Mouse (Mus musculus) forebrain, embryonic 11.5 days (tissue): ENCODE results near the gene Acer3. TPM values are rescaled to one million over a fixed set of nuclear protein-coding genes. Genes with fewer than 3 reads are reported as not detected.
A peak's percentile ranks its signal among the peaks of the same experiment; 100 is the strongest.

Experiments
- ATAC-seq: fragments of 200-750 bp; cut with Nextera tagmentation; replicated peaks from 2 replicates; pipeline ENCODE4 v1.8.0; 2017; ENCODE audit warnings: moderate TSS enrichment; ENCODE audit not compliant: low FRiP score
- DNase-seq: peaks from one replicate; pipeline ENCODE4 v3.0.0-alpha.2; 2017; ENCODE audit warnings: low spot score
- H3K27ac ChIP-seq: fragments of 300-500 bp; sonication (generic); 2 replicates; pipeline ENCODE4 v1.5.1; 2014; ENCODE audit warnings: low read depth, low read length
- H3K27me3 ChIP-seq: fragments of 300-500 bp; sonication (generic); 2 replicates; pipeline ENCODE4 v1.6.1; 2014; ENCODE audit warnings: mild to moderate bottlenecking, low read length, mixed read lengths; ENCODE audit not compliant: control insufficient read depth, insufficient read depth
- H3K36me3 ChIP-seq: fragments of 300-500 bp; sonication (generic); 2 replicates; pipeline ENCODE4 v1.6.1; 2014; ENCODE audit warnings: mild to moderate bottlenecking, low read length, moderate library complexity, mixed read lengths; ENCODE audit not compliant: control insufficient read depth, insufficient read depth
- H3K4me1 ChIP-seq: fragments of 300-500 bp; sonication (generic); replicated peaks from 2 replicates; pipeline ENCODE4 v1.6.1; 2014; ENCODE audit warnings: low read length, mixed read lengths; ENCODE audit not compliant: control insufficient read depth, insufficient read depth
- H3K4me2 ChIP-seq: fragments of 300-500 bp; sonication (generic); 2 replicates; pipeline ENCODE4 v1.6.1; 2014; ENCODE audit warnings: low read depth, mild to moderate bottlenecking, low read length, moderate library complexity, mixed read lengths; ENCODE audit not compliant: severe bottlenecking
- H3K4me3 ChIP-seq: fragments of 300-500 bp; sonication (generic); 2 replicates; pipeline ENCODE4 v1.5.1; 2014; ENCODE audit warnings: low read depth, low read length
- H3K9ac ChIP-seq: fragments of 300-500 bp; sonication (generic); 2 replicates; pipeline ENCODE4 v1.6.1; 2014; ENCODE audit warnings: low read length
- H3K9me3 ChIP-seq: fragments of 300-500 bp; sonication (generic); 2 replicates; pipeline ENCODE4 v1.6.1; 2016; ENCODE audit warnings: low read length, mixed read lengths; ENCODE audit not compliant: control insufficient read depth
- WGBS: fragments of 180-500 bp; shearing (Covaris S2); extraction: QIAGEN DNeasy Blood & Tissue Kit; methylation state at CpG from one replicate; pipeline ENCODE4 v1.1.7; 2014; 5-methylcytosine and 5-hydroxymethylcytosine counted together
- polyA plus RNA-seq: library from polyadenylated mRNA; unstranded; fragments of >200 nt; fragmentation: Nextera tagmentation; extraction: Ambion mirVana; gene quantifications from 2 replicates; pipeline ENCODE4 v1.2.1, GENCODE M21; 2014

The Acer3 gene
- polyA plus RNA-seq, 1 experiment from 2014 or later: 16.5 TPM

DNA sequence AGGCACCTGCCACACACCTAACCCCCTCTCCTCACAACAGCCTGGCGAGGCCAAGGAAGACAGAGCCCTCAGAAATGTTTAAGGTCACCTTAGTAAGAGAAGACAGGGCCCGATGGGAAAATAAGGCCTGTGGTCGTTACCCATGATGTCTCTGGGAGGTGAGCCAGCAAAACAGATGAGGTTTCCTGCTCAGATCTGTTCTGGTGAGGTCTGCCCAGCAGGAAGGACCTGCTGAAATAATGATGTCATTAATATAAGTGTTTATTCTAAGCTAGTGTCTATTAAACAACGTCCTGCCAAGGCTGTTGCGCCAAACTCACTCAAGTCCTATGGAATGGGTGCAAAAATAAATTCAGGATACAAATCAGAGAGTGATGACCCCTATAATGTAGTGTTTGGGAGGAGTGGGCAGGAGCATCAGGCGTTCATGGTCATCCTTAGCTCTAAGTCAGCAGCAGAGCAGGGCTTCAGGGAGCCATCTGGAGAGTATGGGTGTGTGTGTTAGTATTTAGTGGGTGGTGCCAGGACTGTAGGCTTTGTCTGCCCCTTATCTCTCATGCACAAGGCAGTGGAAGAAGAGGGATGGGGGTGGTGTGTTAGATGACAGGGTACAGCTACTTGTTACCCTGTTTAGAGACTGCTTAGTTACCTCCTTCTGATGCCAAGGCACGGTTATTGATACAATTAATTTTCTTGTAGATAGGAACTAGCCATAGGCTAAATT lies 8.8 kb upstream of the Acer3 start:
- H3K4me1 ChIP-seq: no peaks in the 10 kb centered on the region
- H3K4me3 ChIP-seq: no peak overlapping the region
- no peak overlapping the region for H3K4me2 ChIP-seq
- H3K9ac ChIP-seq: no peak overlapping the region
- no peaks in the 10 kb centered on the region for H3K9me3 ChIP-seq
- H3K27me3 ChIP-seq: no peaks in the 10 kb centered on the region
- 85% methylated on average over 7 of the region's 7 CpGs for WGBS
- ATAC-seq (peak; percentile 51; the same call in 1 of the 2 replicates), DNase-seq (peak; percentile 42)
- no peaks in the 10 kb centered on the region for H3K36me3 ChIP-seq
- no peak overlapping the region for H3K27ac ChIP-seq

DNA sequence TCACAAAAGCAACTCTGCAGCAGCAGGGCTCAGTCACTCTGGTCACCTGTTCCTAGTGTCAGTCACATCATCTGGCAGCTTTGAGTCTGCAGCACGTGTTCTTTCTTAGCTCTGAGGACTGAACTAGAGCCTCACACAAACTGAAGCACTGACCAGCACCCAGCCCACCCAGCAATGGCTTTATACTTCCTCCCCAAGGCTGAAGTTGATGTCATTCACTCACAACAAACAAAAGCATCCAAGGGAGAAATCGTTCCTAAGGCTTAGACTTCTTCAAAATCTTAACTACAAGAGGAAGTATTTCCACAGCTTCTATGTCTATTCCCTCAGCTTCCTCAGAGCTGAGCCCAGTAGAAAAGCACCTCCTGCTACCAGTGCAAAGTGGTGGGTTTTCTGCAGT lies 7.3 kb upstream of the Acer3 start:
- Histone ChIP-seq H3K4me3 (no peak overlapping the region), H3K9me3 (no peaks in the 10 kb centered on the region), H3K27ac (no peak overlapping the region), H3K27me3 (no peaks in the 10 kb centered on the region), H3K4me1 (no peaks in the 10 kb centered on the region), H3K36me3 (no peaks in the 10 kb centered on the region), H3K9ac (no peak overlapping the region), H3K4me2 (no peak overlapping the region)
- no peak for ATAC-seq
- DNase-seq: peak; percentile 15
- 48% methylated on average over 2 of the region's 2 CpGs for WGBS

DNA sequence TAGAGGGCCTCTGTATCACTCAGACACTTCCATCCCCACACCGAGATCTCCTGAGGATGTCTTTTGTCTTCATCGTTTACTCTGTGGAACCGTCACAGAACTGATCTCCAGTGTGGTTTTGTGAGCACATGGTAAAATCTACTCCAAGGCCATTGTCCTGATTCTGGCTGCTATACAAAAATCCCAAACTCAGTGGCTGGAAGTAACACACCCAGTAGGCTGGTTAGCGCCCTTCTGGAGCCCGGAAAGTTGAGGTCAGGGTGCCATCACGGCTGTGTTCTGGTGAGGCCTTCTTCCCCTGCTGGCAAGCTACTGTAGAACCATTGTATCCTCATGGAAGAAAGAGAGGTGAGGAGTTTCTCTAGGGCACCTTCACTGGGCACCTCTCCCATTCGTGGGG lies 5.0 kb upstream of the Acer3 start:
- no peak overlapping the region for H3K9ac ChIP-seq
- H3K36me3 ChIP-seq: no peaks in the 10 kb centered on the region
- no peak for DNase-seq
- H3K4me3 ChIP-seq: no peak overlapping the region
- H3K9me3 ChIP-seq: no peaks in the 10 kb centered on the region
- no peak overlapping the region for H3K4me2 ChIP-seq
- ATAC-seq: no peak
- WGBS: 85% methylated on average over 7 of the region's 7 CpGs
- H3K4me1 ChIP-seq: no peaks in the 10 kb centered on the region
- no peak overlapping the region for H3K27ac ChIP-seq
- H3K27me3 ChIP-seq: no peaks in the 10 kb centered on the region

DNA sequence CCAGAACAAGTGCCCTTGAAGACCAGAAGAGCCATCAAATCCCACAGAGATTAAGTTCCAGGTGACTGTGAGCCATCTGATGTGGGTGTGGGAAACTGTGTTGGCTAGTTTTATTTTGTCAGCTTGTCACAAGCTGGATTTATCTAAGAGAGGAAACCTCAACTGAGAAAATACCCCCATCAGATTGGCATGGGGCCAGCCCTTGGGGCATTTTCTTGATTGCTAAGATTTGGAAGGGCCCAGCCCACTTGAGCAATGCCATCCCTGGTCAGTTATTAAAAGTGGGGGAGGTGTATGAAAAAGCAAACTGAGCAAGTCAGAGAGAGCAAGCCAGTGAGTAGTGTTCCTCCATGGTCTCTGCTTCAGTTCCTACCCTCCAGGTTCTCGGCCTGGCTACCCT lies 3.2 kb upstream of the Acer3 start:
- no peaks in the 10 kb centered on the region for H3K36me3 ChIP-seq
- 88% methylated on average over 1 of the region's 1 CpGs for WGBS
- ATAC-seq (no peak), DNase-seq (no peak)
- H3K9ac ChIP-seq: no peak overlapping the region
- H3K27me3 ChIP-seq: no peaks in the 10 kb centered on the region
- no peaks in the 10 kb centered on the region for H3K4me1 ChIP-seq
- H3K4me3 ChIP-seq: no peak overlapping the region
- H3K27ac ChIP-seq: no peak overlapping the region
- H3K9me3 ChIP-seq: no peaks in the 10 kb centered on the region
- no peak overlapping the region for H3K4me2 ChIP-seq

DNA sequence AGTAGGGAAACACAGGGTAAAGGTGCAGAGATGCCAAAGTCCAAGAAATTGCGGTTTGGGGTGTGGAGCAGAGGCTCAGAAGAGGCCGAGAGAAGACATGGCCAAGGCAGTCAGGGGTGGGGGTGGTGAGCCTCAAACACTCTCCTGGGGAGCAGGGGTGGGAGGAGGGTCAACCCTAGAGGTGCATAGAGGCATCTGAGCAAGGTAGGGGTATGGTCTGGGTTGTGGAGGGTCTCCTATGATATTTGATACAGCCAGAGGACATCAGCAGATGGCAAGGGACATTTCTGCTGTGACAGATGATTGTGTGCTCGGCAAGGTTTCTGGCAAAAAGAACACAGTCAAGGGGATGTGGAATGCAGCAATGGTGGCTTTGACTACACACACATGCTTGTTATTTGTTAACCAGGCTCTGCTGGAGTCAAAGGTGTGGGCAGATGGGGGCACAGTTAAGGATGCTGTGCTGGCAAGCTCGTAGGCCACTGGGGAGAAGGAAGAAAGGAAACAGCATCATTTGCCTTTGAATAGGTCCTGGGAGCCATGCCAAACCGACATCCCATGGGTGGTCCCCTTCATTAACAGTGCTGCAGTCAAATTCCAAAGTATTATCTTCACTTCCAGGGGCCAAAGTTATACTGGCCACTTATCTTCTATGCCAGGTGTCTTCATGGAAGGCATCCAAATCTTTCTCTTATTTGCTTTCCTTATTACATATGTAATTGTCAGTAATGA lies 2.4 kb upstream of the Acer3 start:
- DNase-seq: no peak
- H3K27ac ChIP-seq: no peak overlapping the region
- no peak overlapping the region for H3K4me3 ChIP-seq
- ATAC-seq: no peak
- no peaks in the 10 kb centered on the region for H3K27me3 ChIP-seq
- no peaks in the 10 kb centered on the region for H3K36me3 ChIP-seq
- no peak overlapping the region for H3K4me2 ChIP-seq
- no peaks in the 10 kb centered on the region for H3K9me3 ChIP-seq
- no peaks in the 10 kb centered on the region for H3K4me1 ChIP-seq
- WGBS: 42% methylated on average over 5 of the region's 5 CpGs
- H3K9ac ChIP-seq: no peak overlapping the region

DNA sequence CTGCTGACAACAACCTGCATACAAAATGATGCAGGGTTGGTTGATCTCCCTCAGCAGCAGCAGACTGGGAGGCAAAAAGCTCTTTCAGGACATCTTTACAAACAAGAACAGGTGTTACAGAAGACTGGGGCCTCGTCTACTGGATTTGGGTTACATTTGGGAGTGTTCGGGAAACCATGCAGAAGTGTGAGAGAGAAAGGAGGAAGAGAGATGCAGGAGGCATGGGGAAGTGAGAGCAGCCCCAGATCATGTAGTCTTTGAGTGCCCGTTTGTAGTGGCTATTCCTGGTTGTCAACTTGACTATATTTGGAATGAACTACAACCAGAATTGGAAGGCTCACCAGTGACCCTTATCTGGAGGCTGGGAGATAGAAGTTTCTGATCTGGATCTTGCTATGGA lies 1.4 kb upstream of the Acer3 start:
- 75% methylated on average over 3 of the region's 3 CpGs for WGBS
- H3K9ac ChIP-seq: no peak overlapping the region
- H3K27me3 ChIP-seq: no peaks in the 10 kb centered on the region
- no peak overlapping the region for H3K27ac ChIP-seq
- no peak overlapping the region for H3K4me3 ChIP-seq
- DNase-seq: no peak
- no peak for ATAC-seq
- H3K9me3 ChIP-seq: no peaks in the 10 kb centered on the region
- no peaks in the 10 kb centered on the region for H3K36me3 ChIP-seq
- H3K4me1 ChIP-seq: no peaks in the 10 kb centered on the region
- no peak overlapping the region for H3K4me2 ChIP-seq

DNA sequence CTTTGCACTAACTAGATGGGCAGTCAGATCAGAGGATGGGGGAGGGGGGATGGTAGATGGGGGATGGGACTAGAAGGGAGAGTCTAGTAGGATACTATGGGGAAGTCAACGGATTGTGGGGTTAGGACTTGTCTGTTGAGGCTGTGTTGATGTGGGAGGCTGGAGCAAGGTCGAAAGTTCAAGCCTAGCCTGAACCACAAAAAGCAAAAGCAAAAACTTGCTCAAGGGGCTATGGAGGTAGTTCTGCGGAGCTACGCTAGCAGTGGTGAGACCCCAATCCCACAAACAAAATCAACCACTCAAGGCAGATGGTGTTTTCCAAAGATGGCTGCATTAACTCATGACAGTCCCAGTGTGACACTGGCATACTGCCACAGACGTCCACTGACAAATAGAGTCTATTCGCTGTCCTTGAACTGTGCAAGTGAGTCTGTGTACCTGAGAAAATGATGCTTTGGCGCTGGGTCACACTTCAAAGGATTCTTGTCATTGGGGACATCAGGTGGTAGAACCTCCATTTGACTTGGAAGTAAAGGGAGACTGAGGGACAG lies 927 bp downstream of the Acer3 start:
- ATAC-seq (no peak), DNase-seq (no peak)
- no peaks in the 10 kb centered on the region for H3K4me1 ChIP-seq
- H3K27me3 ChIP-seq: no peaks in the 10 kb centered on the region
- H3K4me2 ChIP-seq: no peak overlapping the region
- 85% methylated on average over 7 of the region's 7 CpGs for WGBS
- no peak overlapping the region for H3K9ac ChIP-seq
- no peak overlapping the region for H3K4me3 ChIP-seq
- no peaks in the 10 kb centered on the region for H3K36me3 ChIP-seq
- no peaks in the 10 kb centered on the region for H3K9me3 ChIP-seq
- H3K27ac ChIP-seq: no peak overlapping the region

DNA sequence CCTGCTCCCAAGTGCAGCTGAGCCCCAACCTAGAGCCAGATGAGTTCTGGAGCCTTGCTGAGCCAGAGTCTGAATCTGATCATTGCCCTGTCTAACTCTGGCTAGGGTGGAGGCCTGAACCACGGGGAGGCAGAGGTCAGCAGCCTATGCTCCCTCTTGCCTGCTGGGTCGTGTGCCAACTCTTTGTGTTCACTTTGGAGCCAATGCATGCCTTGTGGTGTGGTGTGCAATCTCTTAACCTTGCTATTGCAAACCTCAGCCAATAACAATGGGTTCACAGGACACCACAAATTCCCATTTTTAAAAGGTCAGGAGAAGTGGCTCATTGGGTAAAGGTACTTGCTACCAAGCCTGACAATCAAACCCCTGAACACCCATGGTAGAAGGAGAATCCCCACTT lies 4.4 kb downstream of the Acer3 start:
- WGBS: 58% methylated on average over 2 of the region's 2 CpGs
- Histone ChIP-seq H3K4me1 (no peaks in the 10 kb centered on the region), H3K36me3 (no peaks in the 10 kb centered on the region), H3K4me3 (no peak overlapping the region), H3K9ac (no peak overlapping the region), H3K4me2 (no peak overlapping the region), H3K27me3 (no peaks in the 10 kb centered on the region), H3K27ac (no peak overlapping the region), H3K9me3 (no peaks in the 10 kb centered on the region)
- ATAC-seq: no peak
- DNase-seq: no peak
